Mouse (Mus musculus) CD8-positive naive resting alpha-beta T cell, adult 2 months (primary cell): ENCODE results near the gene Xrcc5.

Source experiments
- DNase-seq, 2 experiments: peaks; one replicate each; pipeline ENCODE4 v3.0.0; 2022; ENCODE audit warnings: low read depth in 2 of 2, low spot score in 2 of 2

Xrcc5 gene

GRCm38 (mm10) chr1:72313399-72314039, 6.3 kb downstream of the Xrcc5 start:
- peak in 1 of 2 experiments; percentile 24 for DNase-seq

- no peak for DNase-seq
Measured at GRCm38 (mm10) chr1:72315447-72315846, 8.2 kb downstream of the Xrcc5 start.

GRCm38 (mm10) chr1:72316409-72316808, 9.2 kb downstream of the Xrcc5 start:
- DNase-seq = no peak

- no peak for DNase-seq
Measured at GRCm38 (mm10) chr1:72316901-72317300, 9.7 kb downstream of the Xrcc5 start.

GRCm38 (mm10) chr1:72320759-72321158, 13.5 kb downstream of the Xrcc5 start:
- no peak for DNase-seq

- no peak for DNase-seq
Measured at GRCm38 (mm10) chr1:72323248-72323647, 16.0 kb downstream of the Xrcc5 start.

GRCm38 (mm10) chr1:72326162-72326821, 19.1 kb downstream of the Xrcc5 start:
- no peak for DNase-seq

GRCm38 (mm10) chr1:72334807-72335206, 27.6 kb downstream of the Xrcc5 start:
- DNase-seq = no peak

GRCm38 (mm10) chr1:72336780-72337179, 29.6 kb downstream of the Xrcc5 start:
- no peak for DNase-seq

- no peak for DNase-seq
Measured at GRCm38 (mm10) chr1:72338341-72338740, 31.1 kb downstream of the Xrcc5 start.

GRCm38 (mm10) chr1:72347873-72348272, 40.7 kb downstream of the Xrcc5 start:
- DNase-seq = no peak

GRCm38 (mm10) chr1:72354856-72355255, 47.6 kb downstream of the Xrcc5 start:
- no peak for DNase-seq

GRCm38 (mm10) chr1:72358216-72358615, 51.0 kb downstream of the Xrcc5 start:
- DNase-seq = no peak

GRCm38 (mm10) chr1:72359462-72359861, 52.2 kb downstream of the Xrcc5 start:
- no peak for DNase-seq

GRCm38 (mm10) chr1:72360809-72361208, 53.6 kb downstream of the Xrcc5 start:
- no peak for DNase-seq

- DNase-seq = no peak
Measured at GRCm38 (mm10) chr1:72364661-72365060, 57.4 kb downstream of the Xrcc5 start.

GRCm38 (mm10) chr1:72372512-72372911, 65.3 kb downstream of the Xrcc5 start:
- no peak for DNase-seq

- no peak for DNase-seq
Measured at GRCm38 (mm10) chr1:72372913-72373312, 65.7 kb downstream of the Xrcc5 start.

GRCm38 (mm10) chr1:72373648-72374047, 66.4 kb downstream of the Xrcc5 start:
- DNase-seq = no peak

- DNase-seq = no peak
Measured at GRCm38 (mm10) chr1:72374049-72374448, 66.8 kb downstream of the Xrcc5 start.

- DNase-seq = no peak
Measured at GRCm38 (mm10) chr1:72378151-72378550, 70.9 kb downstream of the Xrcc5 start.

GRCm38 (mm10) chr1:72379752-72380353, 72.6 kb downstream of the Xrcc5 start:
- DNase-seq = no peak
